Mouse (Mus musculus) embryonic facial prominence, embryonic 11.5 days (tissue): Measurements from ENCODE around the gene Nup214. TPM values are rescaled to one million over a fixed set of nuclear protein-coding genes. Genes with fewer than 3 reads are reported as not detected.
A peak's percentile ranks its signal among the peaks of the same experiment; 100 is the strongest.

ENCODE experiments used
- ATAC-seq: fragments of 200-750 bp; cut with Nextera tagmentation; replicated peaks from 2 replicates; pipeline ENCODE4 v1.8.0; 2017; ENCODE audit warnings: low read depth; ENCODE audit not compliant: insufficient number of reproducible peaks, low FRiP score, low TSS enrichment
- DNase-seq: peaks from one replicate; pipeline ENCODE4 v3.0.0-alpha.2; 2015; ENCODE audit warnings: low spot score
- H3K27ac ChIP-seq: fragments of 300-500 bp; sonication (generic); replicated peaks from 2 replicates; pipeline ENCODE4 v1.5.1; 2014; ENCODE audit warnings: mild to moderate bottlenecking, low read depth, low read length, control low read depth
- H3K27me3 ChIP-seq: fragments of 300-500 bp; sonication (generic); 2 replicates; pipeline ENCODE4 v1.6.1; 2014; ENCODE audit warnings: mild to moderate bottlenecking, low read length, moderate library complexity, mixed read lengths; ENCODE audit not compliant: control insufficient read depth, insufficient read depth
- H3K36me3 ChIP-seq: fragments of 300-500 bp; sonication (generic); replicated peaks from 2 replicates; pipeline ENCODE4 v1.6.1; 2014; ENCODE audit warnings: low read depth, mild to moderate bottlenecking, low read length, moderate library complexity, mixed read lengths; ENCODE audit not compliant: control insufficient read depth, insufficient read depth
- H3K4me1 ChIP-seq: fragments of 300-500 bp; sonication (generic); 2 replicates; pipeline ENCODE4 v1.6.1; 2014; ENCODE audit warnings: low read length, mixed read lengths; ENCODE audit not compliant: control insufficient read depth, insufficient read depth
- H3K4me2 ChIP-seq: fragments of 300-500 bp; sonication (generic); 2 replicates; pipeline ENCODE4 v1.6.1; 2014; ENCODE audit warnings: low read depth, mild to moderate bottlenecking, control low read depth, low read length, moderate library complexity
- H3K4me3 ChIP-seq: fragments of 300-500 bp; sonication (generic); 2 replicates; pipeline ENCODE4 v1.5.1; 2014; ENCODE audit warnings: low read depth, low read length, control low read depth
- H3K9ac ChIP-seq: fragments of 300-500 bp; sonication (generic); replicated peaks from 2 replicates; pipeline ENCODE4 v1.6.1; 2014; ENCODE audit warnings: mild to moderate bottlenecking, control low read depth, low read length
- H3K9me3 ChIP-seq: fragments of 300-500 bp; sonication (generic); replicated peaks from 2 replicates; pipeline ENCODE4 v1.6.1; 2016; ENCODE audit warnings: mild to moderate bottlenecking, low read length, inconsistent platforms, mixed read lengths; ENCODE audit not compliant: control insufficient read depth
- WGBS: fragments of 180-500 bp; shearing (Covaris S2); extraction: QIAGEN DNeasy Blood & Tissue Kit; methylation state at CpG from one replicate; pipeline ENCODE4 v1.1.7; 2014; 5-methylcytosine and 5-hydroxymethylcytosine counted together
- polyA plus RNA-seq: library from polyadenylated mRNA; unstranded; fragments of >200 nt; fragmentation: Nextera tagmentation; extraction: Ambion mirVana; gene quantifications from 2 replicates; pipeline ENCODE4 v1.2.1, GENCODE M21; 2014

Gene Nup214
- polyA plus RNA-seq, 1 experiment from 2014 or later = 78.2 TPM

- no peak for DNase-seq
- H3K27ac ChIP-seq = no peak overlapping the region
- ATAC-seq = no peak
- peaks cover 10% of the 10 kb centered on the region for H3K27me3 ChIP-seq
- H3K4me1 ChIP-seq = no peaks in the 10 kb centered on the region
- WGBS = 88% methylated on average over 10 of the region's 10 CpGs
- no peak overlapping the region for H3K4me2 ChIP-seq
- no peaks in the 10 kb centered on the region for H3K9me3 ChIP-seq
- H3K4me3 ChIP-seq = no peak overlapping the region
- no peak overlapping the region for H3K9ac ChIP-seq
- no peaks in the 10 kb centered on the region for H3K36me3 ChIP-seq
Measured at GRCm38 (mm10) chr2:32077744-32078143, 103.5 kb downstream of the Nup214 start.

GRCm38 (mm10) chr2:32078522-32078921 is 104.3 kb downstream of the Nup214 start:
- no peak overlapping the region for H3K4me3 ChIP-seq
- H3K4me2 ChIP-seq = no peak overlapping the region
- no peak overlapping the region for H3K27ac ChIP-seq
- H3K27me3 ChIP-seq = peaks cover 18% of the 10 kb centered on the region
- H3K36me3 ChIP-seq = no peaks in the 10 kb centered on the region
- no peak overlapping the region for H3K9ac ChIP-seq
- peaks cover 4% of the 10 kb centered on the region for H3K4me1 ChIP-seq
- DNase-seq (no peak), ATAC-seq (no peak)
- WGBS = 33% methylated on average over 8 of the region's 8 CpGs
- no peaks in the 10 kb centered on the region for H3K9me3 ChIP-seq

- Histone ChIP-seq H3K36me3 (no peaks in the 10 kb centered on the region), H3K4me1 (peaks cover 11% of the 10 kb centered on the region), H3K4me3 (no peak overlapping the region), H3K27ac (no peak overlapping the region), H3K9me3 (no peaks in the 10 kb centered on the region), H3K27me3 (peaks cover 25% of the 10 kb centered on the region), H3K4me2 (no peak overlapping the region), H3K9ac (no peak overlapping the region)
- DNase-seq (no peak), ATAC-seq (no peak)
- WGBS = 91% methylated on average over 14 of the region's 14 CpGs
Measured at GRCm38 (mm10) chr2:32079191-32079725, 105.0 kb downstream of the Nup214 start.

GRCm38 (mm10) chr2:32080681-32081080 is 106.4 kb downstream of the Nup214 start:
- ATAC-seq (no peak), DNase-seq (no peak)
- no peaks in the 10 kb centered on the region for H3K36me3 ChIP-seq
- no peak overlapping the region for H3K4me3 ChIP-seq
- H3K9me3 ChIP-seq = no peaks in the 10 kb centered on the region
- peaks cover 31% of the 10 kb centered on the region for H3K27me3 ChIP-seq
- peaks cover 11% of the 10 kb centered on the region for H3K4me1 ChIP-seq
- no peak overlapping the region for H3K9ac ChIP-seq
- 92% methylated on average over 3 of the region's 3 CpGs for WGBS
- H3K27ac ChIP-seq = no peak overlapping the region
- H3K4me2 ChIP-seq = no peak overlapping the region

- H3K4me2 ChIP-seq = no peak overlapping the region
Measured at GRCm38 (mm10) chr2:32081296-32081929, 107.2 kb downstream of the Nup214 start.

GRCm38 (mm10) chr2:32082229-32082628 is 108.0 kb downstream of the Nup214 start:
- peak overlapping the region; percentile 13; the same call in 1 of the 2 replicates for H3K9ac ChIP-seq
- no peaks in the 10 kb centered on the region for H3K9me3 ChIP-seq
- H3K36me3 ChIP-seq = no peaks in the 10 kb centered on the region
- no peak for DNase-seq
- peaks cover 11% of the 10 kb centered on the region for H3K4me1 ChIP-seq
- WGBS = 44% methylated on average over 2 of the region's 2 CpGs
- ATAC-seq = no peak
- H3K4me3 ChIP-seq = peak overlapping the region; percentile 68; the same call in 1 of the 2 replicates
- H3K4me2 ChIP-seq = peak overlapping the region; percentile 21
- H3K27ac ChIP-seq = no peak overlapping the region
- H3K27me3 ChIP-seq = peaks cover 34% of the 10 kb centered on the region

More at GRCm38 (mm10) chr2:32081296-32081929, 107.2 kb downstream of the Nup214 start:
- Histone ChIP-seq H3K4me1 (peaks cover 11% of the 10 kb centered on the region), H3K9me3 (no peaks in the 10 kb centered on the region), H3K27me3 (peaks cover 34% of the 10 kb centered on the region), H3K4me3 (no peak overlapping the region), H3K9ac (no peak overlapping the region), H3K36me3 (no peaks in the 10 kb centered on the region), H3K27ac (no peak overlapping the region)
- 86% methylated on average over 14 of the region's 14 CpGs for WGBS
- ATAC-seq = no peak
- DNase-seq = no peak

GRCm38 (mm10) chr2:32083159-32084011 is 109.1 kb downstream of the Nup214 start:
- no peaks in the 10 kb centered on the region for H3K9me3 ChIP-seq
- under 1% methylated on average over 91 of the region's 91 CpGs for WGBS
- H3K27me3 ChIP-seq = peaks cover 44% of the 10 kb centered on the region
- peaks cover 14% of the 10 kb centered on the region for H3K4me1 ChIP-seq
- peak overlapping the region; percentile 100 for H3K4me2 ChIP-seq
- no peaks in the 10 kb centered on the region for H3K36me3 ChIP-seq
- no peak overlapping the region for H3K27ac ChIP-seq
- peak overlapping the region; percentile 51 for H3K9ac ChIP-seq
- ATAC-seq = no peak
- peak; percentile 48 for DNase-seq
- H3K4me3 ChIP-seq = peak overlapping the region; percentile 68
